In genomic region chr11:55021859-55022258, GRCm38 (mm10) we compare ENCODE assay signal across 10 mouse cellular contexts. TPM values are rescaled to one million over a fixed set of nuclear protein-coding genes. Genes with fewer than 3 reads are reported as not detected.
DNase-seq lines count a peak whose midpoint lies in the region; ATAC-seq and TF ChIP-seq lines count a peak whose summit lies in the region.
"Had no signal": no experiment of that assay in that cellular context is flagged by ENCODE, and none has a peak within 500 bp of the region (broad histone marks: within the 10 kb centered on the region; RNA-seq: fewer than 3 reads in every experiment).

No protein-coding gene starts in this region.

- H3K36me3 ChIP-seq in forebrain, embryonic 14.5 days (ENCODE audit: control insufficient read depth, insufficient read depth, low read length) = no peaks in the 10 kb centered on the region
- H3K36me3 ChIP-seq in forebrain, postnatal 0 days (ENCODE audit: insufficient read depth) = peaks cover 19% of the 10 kb centered on the region
- peaks cover 17% of the 10 kb centered on the region for H3K36me3 ChIP-seq in liver, postnatal 0 days (replicated peaks; ENCODE audit: insufficient read depth, low read length)
- peaks cover 29% of the 10 kb centered on the region; the same call in 1 of the 2 replicates for H3K36me3 ChIP-seq in heart, embryonic 15.5 days
- H3K36me3 ChIP-seq in macrophage (ENCODE audit: inconsistent target) = peaks cover 28% of the 10 kb centered on the region

- no peak for TF ChIP-seq EP300 in liver, postnatal 0 days (IDR thresholded peaks at IDR 0.05; ENCODE audit: low read depth)

- H3K27ac ChIP-seq in forebrain, embryonic 14.5 days (ENCODE audit: low read depth, low read length) = peak overlapping the region; percentile 96; the same call in 1 of the 2 replicates
- no peak overlapping the region for H3K27ac ChIP-seq in forebrain, postnatal 0 days (ENCODE audit: low read depth, low read length)
- H3K27ac ChIP-seq in liver, postnatal 0 days (ENCODE audit: low read depth) = peak overlapping the region; percentile 80
- H3K27ac ChIP-seq in heart, embryonic 15.5 days = peak overlapping the region; percentile 98
- 0 out of 2 replicates have a peak overlapping the region, but pooled peaks have one; percentile 77 for H3K27ac ChIP-seq in macrophage

- peaks cover 93% of the 10 kb centered on the region; the same call in 1 of the 2 replicates for H3K79me2 ChIP-seq in macrophage (ENCODE audit: inconsistent target)

- peaks cover 39% of the 10 kb centered on the region for H3K4me1 ChIP-seq in forebrain, embryonic 14.5 days (ENCODE audit: control insufficient read depth, insufficient read depth, low read length)
- peaks cover 34% of the 10 kb centered on the region for H3K4me1 ChIP-seq in forebrain, postnatal 0 days (ENCODE audit: insufficient read depth)
- peaks cover 59% of the 10 kb centered on the region for H3K4me1 ChIP-seq in liver, postnatal 0 days (ENCODE audit: insufficient read depth)
- peaks cover 99% of the 10 kb centered on the region for H3K4me1 ChIP-seq in heart, embryonic 15.5 days (replicated peaks)

- H3K27me3 ChIP-seq in forebrain, embryonic 14.5 days (replicated peaks; ENCODE audit: control insufficient read depth, insufficient read depth, low read length) = no peaks in the 10 kb centered on the region
- no peaks in the 10 kb centered on the region for H3K27me3 ChIP-seq in forebrain, postnatal 0 days (ENCODE audit: insufficient read depth, low read length)
- no peaks in the 10 kb centered on the region for H3K27me3 ChIP-seq in liver, postnatal 0 days (ENCODE audit: insufficient read depth, low read length)
- no peaks in the 10 kb centered on the region for H3K27me3 ChIP-seq in heart, embryonic 15.5 days

- H3K4me3 ChIP-seq in forebrain, embryonic 14.5 days (ENCODE audit: low read depth, low read length) = no peak overlapping the region
- H3K4me3 ChIP-seq in forebrain, postnatal 0 days (ENCODE audit: low read depth, low read length) = no peak overlapping the region
- no peak overlapping the region for H3K4me3 ChIP-seq in liver, postnatal 0 days (ENCODE audit: low read depth, low read length)
- no peak overlapping the region for H3K4me3 ChIP-seq in heart, embryonic 15.5 days
- H3K4me3 ChIP-seq in macrophage (ENCODE audit: inconsistent target) = no peak overlapping the region

- DNase-seq in forebrain, embryonic 14.5 days (ENCODE audit: low spot score) = no peak
- no peak for DNase-seq in forebrain, postnatal 0 days
- DNase-seq in liver, postnatal 0 days = no peak
- DNase-seq in liver = no peak
- DNase-seq in left cerebral cortex, postnatal 25 days (ENCODE audit: low spot score in 2 of 2) = no peak
- no peak for DNase-seq in testis, postnatal 10 days (ENCODE audit: low spot score)
- DNase-seq: cerebellum, postnatal 36 days; gastrocnemius, postnatal 14 days had no signal

- no peak overlapping the region for H3K9ac ChIP-seq in forebrain, embryonic 14.5 days (ENCODE audit: low read length)
- H3K9ac ChIP-seq in forebrain, postnatal 0 days = no peak overlapping the region
- no peak overlapping the region for H3K9ac ChIP-seq in liver, postnatal 0 days (replicated peaks)
- H3K9ac ChIP-seq in heart, embryonic 15.5 days = peak overlapping the region; percentile 42; the same call in 1 of the 2 replicates

- H3K9me3 ChIP-seq in forebrain, embryonic 14.5 days (replicated peaks; ENCODE audit: control insufficient read depth, low read length) = no peaks in the 10 kb centered on the region
- H3K9me3 ChIP-seq in forebrain, postnatal 0 days (ENCODE audit: low read length) = no peaks in the 10 kb centered on the region
- no peaks in the 10 kb centered on the region for H3K9me3 ChIP-seq in liver, postnatal 0 days (ENCODE audit: low read length)
- no peaks in the 10 kb centered on the region for H3K9me3 ChIP-seq in heart, embryonic 15.5 days (replicated peaks)

- no peak overlapping the region for H3K4me2 ChIP-seq in forebrain, embryonic 14.5 days (ENCODE audit: low read length)
- no peak overlapping the region for H3K4me2 ChIP-seq in forebrain, postnatal 0 days (ENCODE audit: low read depth)
- no peak overlapping the region for H3K4me2 ChIP-seq in liver, postnatal 0 days (ENCODE audit: low read depth, low read length)
- peak overlapping the region; percentile 55; the same call in 1 of the 2 replicates for H3K4me2 ChIP-seq in heart, embryonic 15.5 days

- WGBS in forebrain, embryonic 14.5 days = 65% methylated on average over 6 of the region's 6 CpGs
- WGBS in forebrain, postnatal 0 days = 60% methylated on average over 6 of the region's 6 CpGs
- 64% methylated on average over 6 of the region's 6 CpGs for whole genome bisulfite sequencing in liver, postnatal 0 days (ENCODE audit: insufficient replicate concordance)
- 29% methylated on average over 6 of the region's 6 CpGs for whole genome bisulfite sequencing in heart, embryonic 15.5 days
- WGBS in macrophage (ENCODE audit: missing documents) = 93% methylated on average over 6 of the region's 6 CpGs

- intact Hi-C loops in left cerebral cortex, postnatal 25 days (cut with DNase I) = no loop called here

- TF ChIP-seq CTCF in forebrain, postnatal 0 days (IDR thresholded peaks at IDR 0.05; ENCODE audit: low read depth) = no peak
- TF ChIP-seq CTCF in liver, postnatal 0 days (IDR thresholded peaks at IDR 0.05; ENCODE audit: low read depth) = no peak

- ATAC-seq in forebrain, embryonic 14.5 days = no peak
- ATAC-seq in forebrain, postnatal 0 days = no peak
- ATAC-seq in liver, postnatal 0 days = no peak
- ATAC-seq in heart, embryonic 15.5 days (replicated peaks; ENCODE audit: insufficient number of reproducible peaks, insufficient read depth, low FRiP score, low read depth) = no peak

RNA-seq across cellular contexts. Expression of gene Anxa6, which starts 11.4 kb away (rescaled TPM):
- polyA plus RNA-seq in forebrain, embryonic 14.5 days (2014; fragmentation: Nextera tagmentation; extraction: Ambion mirVana) = 41.6 and 48.5 TPM in 2 replicates
- total RNA-seq in forebrain, postnatal 0 days (2014; rRNA removed) = 52.3 and 57.2 TPM in 2 replicates
- 40.5 and 50.2 TPM in 2 replicates for polyA plus RNA-seq in forebrain, postnatal 0 days (2015; fragmentation: Nextera tagmentation; extraction: Ambion mirVana)
- 47.5 and 47.7 TPM in 2 replicates for polyA plus RNA-seq in liver, postnatal 0 days (2015; fragmentation: Nextera tagmentation; extraction: Ambion mirVana)
- 315 and 367 TPM in 2 replicates for polyA plus RNA-seq in heart, embryonic 15.5 days (2015; fragmentation: Nextera tagmentation; extraction: Ambion mirVana)
- 100 to 1,000 TPM in 19 of 26 experiments, 10 to 100 TPM in 7; 22.7 to 459 (median 151) TPM for total RNA-seq in macrophage (2018; cell fraction: chromatin; rRNA removed)
- total RNA-seq in macrophage (2018; cell fraction: cytosol; rRNA removed) = 100 to 1,000 TPM; 154 to 258 (median 220) TPM
- total RNA-seq in macrophage (2018; cell fraction: nucleus; rRNA removed) = 100 to 1,000 TPM in 22 of 26 experiments, 10 to 100 TPM in 4; 66.1 to 314 (median 132) TPM
- polyA plus RNA-seq in macrophage (2018) = 141 to 262 TPM (median 198 TPM) in 3 replicates
- 10 to 100 TPM; 81.1 to 89.5 TPM for total RNA-seq in left cerebral cortex, postnatal 25 days (2021)

RNA-seq across cellular contexts. Expression of gene Ccdc69, which starts 56.1 kb away (rescaled TPM):
- polyA plus RNA-seq in forebrain, embryonic 14.5 days (2014; fragmentation: Nextera tagmentation; extraction: Ambion mirVana) = 0.20 and 0.56 TPM in 2 replicates
- total RNA-seq in forebrain, postnatal 0 days (2014; rRNA removed) = 0.48 and 0.62 TPM in 2 replicates
- 0.18 and 0.29 TPM in 2 replicates for polyA plus RNA-seq in forebrain, postnatal 0 days (2015; fragmentation: Nextera tagmentation; extraction: Ambion mirVana)
- polyA plus RNA-seq in liver, postnatal 0 days (2015; fragmentation: Nextera tagmentation; extraction: Ambion mirVana) = 1.3 and 1.6 TPM in 2 replicates
- polyA plus RNA-seq in heart, embryonic 15.5 days (2015; fragmentation: Nextera tagmentation; extraction: Ambion mirVana) = 17.6 and 21.4 TPM in 2 replicates
- total RNA-seq in macrophage (2018; cell fraction: chromatin; rRNA removed) = 1 to 10 TPM in 21 of 26 experiments, under 1 TPM in 2, not detected in 3; 0.62 to 6.1 (median 3.0) TPM
- total RNA-seq in macrophage (2018; cell fraction: cytosol; rRNA removed) = 1 to 10 TPM in 25 of 26 experiments, under 1 TPM in 1; 0.43 to 5.7 (median 3.8) TPM
- 1 to 10 TPM in 21 of 26 experiments, under 1 TPM in 5; 0.40 to 6.5 (median 2.3) TPM for total RNA-seq in macrophage (2018; cell fraction: nucleus; rRNA removed)
- 2.8 to 5.5 TPM (median 3.1 TPM) in 3 replicates for polyA plus RNA-seq in macrophage (2018)
- under 1 TPM; 0.32 to 0.37 TPM for total RNA-seq in left cerebral cortex, postnatal 25 days (2021)

RNA-seq across cellular contexts. Expression of gene Tnip1, which starts 59.1 kb away (rescaled TPM):
- 8.1 and 9.6 TPM in 2 replicates for polyA plus RNA-seq in forebrain, embryonic 14.5 days (2014; fragmentation: Nextera tagmentation; extraction: Ambion mirVana)
- 9.8 and 14.9 TPM in 2 replicates for total RNA-seq in forebrain, postnatal 0 days (2014; rRNA removed)
- 13.0 and 16.6 TPM in 2 replicates for polyA plus RNA-seq in forebrain, postnatal 0 days (2015; fragmentation: Nextera tagmentation; extraction: Ambion mirVana)
- 5.2 and 5.3 TPM in 2 replicates for polyA plus RNA-seq in liver, postnatal 0 days (2015; fragmentation: Nextera tagmentation; extraction: Ambion mirVana)
- polyA plus RNA-seq in heart, embryonic 15.5 days (2015; fragmentation: Nextera tagmentation; extraction: Ambion mirVana) = 20.3 and 24.3 TPM in 2 replicates
- 1,000 to 10,000 TPM in 3 of 26 experiments, 100 to 1,000 TPM in 23; 121 to 1,718 (median 405) TPM for total RNA-seq in macrophage (2018; cell fraction: chromatin; rRNA removed)
- total RNA-seq in macrophage (2018; cell fraction: cytosol; rRNA removed) = 100 to 1,000 TPM in 16 of 26 experiments, 10 to 100 TPM in 10; 68.4 to 348 (median 120) TPM
- 100 to 1,000 TPM in 19 of 26 experiments, 10 to 100 TPM in 7; 51.2 to 591 (median 250) TPM for total RNA-seq in macrophage (2018; cell fraction: nucleus; rRNA removed)
- polyA plus RNA-seq in macrophage (2018) = 45.9 to 108 TPM (median 70.5 TPM) in 3 replicates
- 10 to 100 TPM; 36.4 to 40.0 TPM for total RNA-seq in left cerebral cortex, postnatal 25 days (2021)
